Mouse (Mus musculus) intestine, embryonic 16.5 days (tissue): ENCODE data around the gene Gm10424. TPM values are rescaled to one million over a fixed set of nuclear protein-coding genes. Genes with fewer than 3 reads are reported as not detected.
"Not testable (repeated sequence)": the region's sequence is repeated elsewhere in the genome, so short reads cannot be mapped to it uniquely, and the experiment has no call there.

Experiments
- ATAC-seq: fragments of 200-750 bp; cut with Nextera tagmentation; 2 replicates; pipeline ENCODE4 v1.8.0; 2017; ENCODE audit warnings: moderate TSS enrichment, moderate library complexity
- H3K27ac ChIP-seq: fragments of 300-500 bp; sonication (generic); 2 replicates; pipeline ENCODE4 v1.5.1; 2014; ENCODE audit warnings: mild to moderate bottlenecking, low read length
- H3K27me3 ChIP-seq: fragments of 300-500 bp; sonication (generic); replicated peaks from 2 replicates; pipeline ENCODE4 v1.6.1; 2014; ENCODE audit warnings: low read length, control low read depth, mixed read lengths; ENCODE audit not compliant: control insufficient read depth, insufficient read depth
- H3K36me3 ChIP-seq: fragments of 300-500 bp; sonication (generic); 2 replicates; pipeline ENCODE4 v1.6.1; 2014; ENCODE audit warnings: low read length, control low read depth; ENCODE audit not compliant: control insufficient read depth, insufficient read depth
- H3K4me1 ChIP-seq: fragments of 300-500 bp; sonication (generic); 2 replicates; pipeline ENCODE4 v1.6.1; 2014; ENCODE audit warnings: low read length, control low read depth, mixed read lengths; ENCODE audit not compliant: control insufficient read depth, insufficient read depth
- H3K4me2 ChIP-seq: fragments of 300-500 bp; sonication (generic); 2 replicates; pipeline ENCODE4 v1.6.1; 2014; ENCODE audit warnings: low read depth, low read length, control low read depth
- H3K4me3 ChIP-seq: fragments of 300-500 bp; sonication (generic); 2 replicates; pipeline ENCODE4 v1.5.1; 2014; ENCODE audit warnings: mild to moderate bottlenecking, low read length
- H3K9ac ChIP-seq: fragments of 300-500 bp; sonication (generic); 2 replicates; pipeline ENCODE4 v1.6.1; 2014; ENCODE audit warnings: low read depth, low read length
- H3K9me3 ChIP-seq: fragments of 300-500 bp; sonication (generic); 2 replicates; pipeline ENCODE4 v1.6.1; 2016; ENCODE audit warnings: low read length, control low read depth; ENCODE audit not compliant: control insufficient read depth
- WGBS: fragments of 180-500 bp; shearing (Covaris S2); extraction: QIAGEN DNeasy Blood & Tissue Kit; methylation state at CpG from one replicate; pipeline ENCODE4 v1.1.7; 2014; 5-methylcytosine and 5-hydroxymethylcytosine counted together
- polyA plus RNA-seq: library from polyadenylated mRNA; unstranded; fragments of >200 nt; fragmentation: Nextera tagmentation; extraction: Ambion mirVana; gene quantifications from 2 replicates; pipeline ENCODE4 v1.2.1, GENCODE M21; 2015

Gene Gm10424
- polyA plus RNA-seq, result not detected in 2 replicates

DNA sequence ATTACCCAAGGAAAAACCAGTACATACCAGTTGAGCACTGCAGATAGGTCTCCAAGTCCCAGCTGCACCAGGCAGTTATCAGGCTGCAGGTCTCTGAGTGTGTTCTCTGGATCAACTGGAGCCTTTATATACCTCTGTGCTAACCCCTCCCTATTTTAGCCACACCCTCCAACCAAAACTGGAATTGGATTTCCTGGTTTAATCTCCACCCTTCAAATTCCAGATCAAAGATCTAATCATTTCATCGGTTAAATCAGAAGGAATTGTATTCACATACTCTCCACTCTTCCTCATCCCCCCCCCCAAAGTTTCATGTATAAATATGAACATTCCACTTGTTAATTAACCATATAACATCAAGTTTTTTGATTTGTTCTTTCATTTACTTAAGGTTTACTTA is at the start of gene Gm10424:
Gene Gm10424 (minus strand): TSS at position 101 of the 400 bp plus-strand sequence.
- H3K9ac ChIP-seq, H3K9me3 ChIP-seq, ATAC-seq, H3K36me3 ChIP-seq, H3K4me2 ChIP-seq, H3K4me3 ChIP-seq, H3K27me3 ChIP-seq, H3K27ac ChIP-seq, H3K4me1 ChIP-seq: not testable (repeated sequence)
- WGBS, result no CpG with 5 or more reads among the region's 1 CpGs

GRCm38 (mm10) chr5:95305611-95306010 is 33.0 kb upstream of the Gm10424 start, which contains the start of gene Gm3259:
Gene Gm3259 (plus strand): TSS chr5:95305911.
- not testable (repeated sequence) for H3K9me3 ChIP-seq, H3K4me1 ChIP-seq, H3K4me3 ChIP-seq, H3K27me3 ChIP-seq, ATAC-seq, H3K4me2 ChIP-seq, H3K9ac ChIP-seq, H3K36me3 ChIP-seq, H3K27ac ChIP-seq
- 56% methylated on average over 2 of the region's 2 CpGs for WGBS

Other genes with a start within 250 kb of the Gm10424 start
- not detected in 2 replicates for gene Gm7942, start 165.8 kb downstream of the Gm10424 start, polyA plus RNA-seq
- not detected in 2 replicates for gene Gm16513, start 90.1 kb downstream of the Gm10424 start, polyA plus RNA-seq
- not detected in 2 replicates for gene Gm3259, start 33.1 kb upstream of the Gm10424 start, polyA plus RNA-seq
- gene D5Ertd577e, start 184.0 kb upstream of the Gm10424 start, polyA plus RNA-seq, result not detected in 2 replicates
- not detected in 2 replicates for gene Gm3286, start 238.0 kb upstream of the Gm10424 start, polyA plus RNA-seq